Mouse (Mus musculus): ENCODE data around the gene Tmem135. TPM values are rescaled to one million over a fixed set of nuclear protein-coding genes. Genes with fewer than 3 reads are reported as not detected.

Tmem135 gene
- polyA plus RNA-seq, 1 experiment from 2014 or later, result 22.5 TPM

GRCm38 (mm10) chr7:89418127-89418653 lies 14.2 kb upstream of the Tmem135 start:
- DNase-seq (ENCODE audit: low spot score), result no peak

- DNase-seq (ENCODE audit: low spot score), result no peak
Observed at GRCm38 (mm10) chr7:89417707-89418106, 13.7 kb upstream of the Tmem135 start.

GRCm38 (mm10) chr7:89416027-89416426 lies 12.0 kb upstream of the Tmem135 start:
- no peak for DNase-seq (ENCODE audit: low spot score)

- no peak for DNase-seq (ENCODE audit: low spot score)
Observed at GRCm38 (mm10) chr7:89412094-89412493, 8.1 kb upstream of the Tmem135 start.

GRCm38 (mm10) chr7:89411346-89411745 lies 7.3 kb upstream of the Tmem135 start:
- no peak for DNase-seq (ENCODE audit: low spot score)

- no peak for DNase-seq (ENCODE audit: low spot score)
Observed at GRCm38 (mm10) chr7:89410294-89410693, 6.3 kb upstream of the Tmem135 start.

- DNase-seq (ENCODE audit: low spot score), result no peak
Observed at GRCm38 (mm10) chr7:89407006-89407940, 3.3 kb upstream of the Tmem135 start.

- DNase-seq (ENCODE audit: low spot score), result no peak
Observed at GRCm38 (mm10) chr7:89406011-89406410, 2.0 kb upstream of the Tmem135 start.

- peak; percentile 4 for DNase-seq (ENCODE audit: low spot score)
Observed at GRCm38 (mm10) chr7:89404734-89405440, 865 bp upstream of the Tmem135 start.

- peak; percentile 45 for DNase-seq (ENCODE audit: low spot score)
Observed at GRCm38 (mm10) chr7:89403053-89403972, 709 bp downstream of the Tmem135 start.

GRCm38 (mm10) chr7:89401936-89402335 lies 2.1 kb downstream of the Tmem135 start:
- DNase-seq (ENCODE audit: low spot score), result no peak

GRCm38 (mm10) chr7:89401136-89401858 lies 2.7 kb downstream of the Tmem135 start:
- DNase-seq (ENCODE audit: low spot score), result no peak

- no peak for DNase-seq (ENCODE audit: low spot score)
Observed at GRCm38 (mm10) chr7:89400721-89401120, 3.3 kb downstream of the Tmem135 start.

- no peak for DNase-seq (ENCODE audit: low spot score)
Observed at GRCm38 (mm10) chr7:89397837-89398534, 6.0 kb downstream of the Tmem135 start.

- no peak for DNase-seq (ENCODE audit: low spot score)
Observed at GRCm38 (mm10) chr7:89396386-89396785, 7.6 kb downstream of the Tmem135 start.

- no peak for DNase-seq (ENCODE audit: low spot score)
Observed at GRCm38 (mm10) chr7:89395399-89395798, 8.6 kb downstream of the Tmem135 start.

- no peak for DNase-seq (ENCODE audit: low spot score)
Observed at GRCm38 (mm10) chr7:89392825-89393224, 11.2 kb downstream of the Tmem135 start.

- no peak for DNase-seq (ENCODE audit: low spot score)
Observed at GRCm38 (mm10) chr7:89392388-89392787, 11.6 kb downstream of the Tmem135 start.

- DNase-seq (ENCODE audit: low spot score), result no peak
Observed at GRCm38 (mm10) chr7:89391831-89392230, 12.2 kb downstream of the Tmem135 start.

- no peak for DNase-seq (ENCODE audit: low spot score)
Observed at GRCm38 (mm10) chr7:89391281-89391680, 12.7 kb downstream of the Tmem135 start.
